Mouse (Mus musculus) neutrophil, adult 5-6 weeks (primary cell): ENCODE measurements around the gene Alyref. TPM values are rescaled to one million over a fixed set of nuclear protein-coding genes. Genes with fewer than 3 reads are reported as not detected.
A peak's percentile ranks its signal among the peaks of the same experiment; 100 is the strongest.
"Not testable (repeated sequence)": the region's sequence is repeated elsewhere in the genome, so short reads cannot be mapped to it uniquely, and the experiment has no call there.

ENCODE experiments used
- ATAC-seq: fragments of 151-379, 151-347 bp; 2 replicates; pipeline ENCODE4 v1.8.0; 2017; ENCODE audit warnings: mild to moderate bottlenecking, moderate TSS enrichment; ENCODE audit not compliant: insufficient number of reproducible peaks, poor library complexity, low FRiP score, severe bottlenecking; ENCODE audit errors: extremely low read depth
- total RNA-seq: library from RNA; stranded (forward); fragments of 200-1000 nt; gene quantifications from 2 replicates; pipeline ENCODE4 v1.2.3, GENCODE M21; 2017

The Alyref gene
- total RNA-seq, 1 experiment from 2014 or later: 52.7 TPM

- no peak for ATAC-seq
Observed at GRCm38 (mm10) chr11:120609250-120609649, 11.1 kb upstream of the Alyref start.

- ATAC-seq: no peak
Observed at GRCm38 (mm10) chr11:120608241-120609034, 10.3 kb upstream of the Alyref start, which contains the start of gene Npb. Gene Npb, plus strand, starts transcription at chr11:120608477.

GRCm38 (mm10) chr11:120606764-120607163 is 8.6 kb upstream of the Alyref start:
- ATAC-seq: no peak

DNA sequence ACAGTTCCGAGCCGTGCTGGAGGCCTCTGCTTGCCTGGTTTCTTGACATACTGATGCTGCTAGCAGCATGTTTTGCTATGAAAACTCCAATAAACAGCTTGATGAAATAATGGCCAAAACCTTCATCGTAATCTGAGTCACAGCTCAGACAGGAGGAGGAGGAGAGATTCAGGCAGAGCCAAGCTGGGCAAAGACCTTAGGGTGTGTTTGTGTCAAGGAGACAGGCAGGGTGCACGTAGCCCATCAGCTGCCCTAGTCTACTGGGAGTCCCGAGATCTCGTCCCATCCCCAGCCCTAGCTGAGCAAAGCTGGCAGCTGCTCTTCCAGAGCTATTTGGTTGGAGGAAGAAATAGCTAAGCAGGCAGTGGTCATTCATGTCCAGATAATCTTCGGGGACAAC is 7.5 kb upstream of the Alyref start:
- no peak for ATAC-seq

GRCm38 (mm10) chr11:120603545-120603944 is 5.4 kb upstream of the Alyref start:
- no peak for ATAC-seq

DNA sequence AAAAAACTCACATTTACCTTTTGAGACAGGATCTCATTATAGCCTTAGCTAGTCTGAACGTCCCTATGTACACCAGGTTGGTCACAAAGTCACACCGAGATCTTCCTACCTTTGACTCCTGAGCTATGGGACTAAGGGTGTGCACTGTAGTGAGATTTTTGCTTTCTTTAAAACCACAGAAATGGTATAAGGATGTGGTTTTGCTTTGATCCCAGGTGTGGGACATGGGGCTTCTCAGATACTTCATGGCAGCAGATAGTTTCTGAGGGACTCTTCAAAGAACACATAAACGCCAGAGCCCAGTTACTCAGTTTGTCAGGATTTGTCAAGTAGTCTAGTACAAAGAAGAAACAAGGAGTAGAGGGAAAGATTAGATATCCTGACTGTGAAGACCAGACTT is 2.6 kb upstream of the Alyref start:
- ATAC-seq: no peak

DNA sequence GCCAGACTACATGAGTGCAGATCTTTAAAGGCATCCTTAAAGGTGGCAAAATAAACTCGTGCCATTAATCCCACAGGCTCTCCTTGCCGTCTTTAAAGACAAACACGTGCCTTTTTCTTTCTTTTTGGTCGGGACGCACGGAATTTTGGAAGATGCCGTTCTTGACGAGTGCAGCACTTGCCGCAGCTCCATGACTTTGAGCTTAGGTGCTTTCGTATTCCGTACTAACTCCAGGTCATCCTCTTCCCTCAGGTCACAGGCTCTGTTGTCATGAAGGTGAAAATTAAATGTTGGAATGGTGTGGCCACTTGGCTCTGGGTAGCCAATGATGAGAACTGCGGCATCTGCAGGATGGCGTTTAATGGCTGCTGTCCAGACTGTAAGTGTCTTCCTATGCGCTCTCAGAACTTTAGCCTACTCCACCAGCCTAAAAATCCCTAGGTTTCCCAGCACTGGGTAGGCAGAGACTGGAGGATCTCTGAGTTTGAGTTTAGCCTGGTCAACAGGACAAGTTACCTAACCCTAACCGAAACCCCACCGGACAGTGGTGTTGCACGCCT is 905 bp upstream of the Alyref start:
- no peak for ATAC-seq

DNA sequence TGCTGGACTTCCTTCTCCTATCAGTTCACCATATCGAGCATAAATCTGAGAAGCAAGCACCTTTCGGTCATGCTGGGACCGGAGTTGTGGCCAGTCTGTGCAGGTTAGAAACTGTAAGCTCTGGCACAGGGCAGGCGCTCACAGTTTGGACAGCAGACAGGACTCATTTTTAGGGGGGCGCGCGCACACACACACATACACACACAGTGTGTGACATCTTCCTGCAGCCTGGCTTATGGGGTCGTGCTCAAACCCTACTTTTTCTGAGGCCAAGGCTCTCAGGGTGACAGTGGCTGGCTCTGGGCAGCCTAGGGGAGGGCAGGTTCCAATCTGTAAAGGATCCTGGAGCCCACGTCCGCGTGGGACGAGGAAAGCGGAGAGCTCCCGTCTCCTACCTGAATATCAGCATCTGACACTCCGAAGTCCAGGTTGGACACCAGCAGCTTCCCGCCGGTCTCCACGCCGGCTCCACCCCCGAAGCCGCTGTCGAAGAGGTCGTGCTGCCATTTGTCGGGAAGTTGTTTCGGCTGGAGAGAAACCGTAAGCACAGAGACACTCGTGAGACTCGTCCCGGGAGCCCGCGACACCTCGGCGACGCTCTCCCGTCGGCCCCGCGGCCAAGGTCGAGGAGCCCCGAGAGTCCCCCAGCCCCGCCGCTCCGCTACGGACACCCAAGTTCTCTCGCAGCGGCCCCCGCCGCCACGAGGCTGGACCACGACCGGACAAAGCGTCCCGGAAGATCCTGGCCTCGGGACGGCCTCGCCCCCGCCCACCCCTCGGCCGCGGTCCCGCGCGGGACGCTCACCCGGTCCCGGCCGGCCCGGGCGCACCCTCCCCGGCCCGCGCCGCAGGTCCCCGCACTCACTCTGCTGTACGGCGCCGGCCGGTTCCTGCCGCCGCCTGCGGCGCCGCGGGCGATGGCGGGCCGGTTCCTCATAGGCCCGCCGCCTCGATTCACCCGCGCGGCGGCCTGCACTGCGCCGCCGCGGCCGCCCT is 627 bp downstream of the Alyref start:
- no peak for ATAC-seq

DNA sequence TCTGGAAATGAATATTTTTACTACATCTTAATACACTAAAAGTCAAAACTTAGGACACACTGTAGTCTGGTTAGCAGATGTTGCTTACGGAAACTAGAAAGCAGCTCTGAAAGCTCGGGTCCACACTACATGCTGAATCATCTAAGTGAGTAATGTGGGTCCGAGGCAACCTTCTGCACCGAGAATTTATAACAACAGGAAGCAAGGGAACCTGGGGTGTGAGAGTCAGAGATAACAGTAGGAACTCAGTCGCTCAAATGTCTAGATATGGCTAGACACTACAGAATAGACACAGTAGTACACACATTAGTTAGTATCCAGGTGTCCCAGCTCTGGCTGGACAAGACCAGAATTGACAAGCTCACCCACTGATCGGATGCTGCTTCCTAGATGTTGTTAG is 9.6 kb downstream of the Alyref start:
- ATAC-seq: no peak

DNA sequence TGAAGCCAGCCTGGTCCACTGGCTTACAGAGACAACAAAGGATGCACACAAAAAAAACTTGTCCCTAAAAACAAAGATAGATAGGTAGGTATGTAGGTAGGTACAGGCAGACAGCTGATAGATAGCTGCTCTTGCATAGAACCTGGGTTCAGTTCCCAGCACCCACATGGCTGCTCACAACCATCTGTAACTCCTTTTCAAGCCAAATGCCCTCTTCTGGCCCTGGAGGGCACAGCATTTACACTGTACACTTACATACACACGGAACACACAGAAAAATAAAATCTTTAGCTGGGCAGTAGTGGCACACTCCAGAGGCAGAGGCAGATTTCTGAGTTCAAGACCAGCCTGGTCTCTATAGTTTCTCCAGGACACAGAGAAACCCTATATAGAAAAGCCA is 14.2 kb downstream of the Alyref start:
- ATAC-seq: no peak

- ATAC-seq: not testable (repeated sequence)
Observed at GRCm38 (mm10) chr11:120582982-120583293, 15.2 kb downstream of the Alyref start.

GRCm38 (mm10) chr11:120582268-120582981 is 15.7 kb downstream of the Alyref start:
- ATAC-seq: peak; percentile 27; the same call in 1 of the 2 replicates

DNA sequence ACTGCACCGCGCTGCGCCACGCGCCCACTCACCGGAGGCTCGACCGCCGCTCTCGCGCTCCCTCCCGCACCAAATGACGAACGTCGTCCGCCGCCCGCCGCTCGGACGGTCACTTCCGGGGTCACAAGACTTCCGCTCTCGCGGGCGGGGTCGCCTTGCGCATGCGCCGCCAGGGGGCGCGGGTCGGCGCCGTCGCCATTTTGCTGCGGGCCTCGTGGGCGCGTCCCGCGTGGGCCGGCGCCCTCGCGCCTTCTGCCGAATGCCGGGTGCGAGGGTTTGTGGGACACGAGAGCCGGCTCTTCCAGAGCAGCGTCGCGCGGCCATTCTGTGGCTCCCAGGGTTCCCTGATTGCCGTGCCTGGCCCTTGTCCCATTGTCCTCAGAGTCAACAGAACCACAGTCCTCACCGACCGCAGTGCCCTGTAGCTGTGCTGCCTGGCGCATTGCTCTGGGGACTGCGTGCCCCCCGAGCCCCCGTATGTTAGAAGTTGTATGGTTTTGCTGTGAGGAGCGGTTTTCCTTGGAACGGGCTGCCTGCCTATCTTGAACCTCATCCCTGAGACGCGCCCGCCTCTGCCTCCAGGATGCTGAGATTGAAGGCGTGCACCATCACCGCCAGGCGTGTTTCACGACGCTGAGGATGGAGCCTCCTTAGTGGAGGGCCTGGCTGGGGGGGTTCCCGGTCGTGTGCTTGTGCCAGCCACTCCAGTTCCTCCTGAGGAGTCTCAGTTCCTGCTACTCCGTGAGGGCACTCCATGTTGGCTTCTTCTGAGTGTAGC is 16.5 kb downstream of the Alyref start, which contains the start of gene Arhgdia:
Gene Arhgdia (minus strand): TSS at position 135 of the 778 bp plus-strand sequence.
- peak; percentile 23; the same call in 1 of the 2 replicates for ATAC-seq

DNA sequence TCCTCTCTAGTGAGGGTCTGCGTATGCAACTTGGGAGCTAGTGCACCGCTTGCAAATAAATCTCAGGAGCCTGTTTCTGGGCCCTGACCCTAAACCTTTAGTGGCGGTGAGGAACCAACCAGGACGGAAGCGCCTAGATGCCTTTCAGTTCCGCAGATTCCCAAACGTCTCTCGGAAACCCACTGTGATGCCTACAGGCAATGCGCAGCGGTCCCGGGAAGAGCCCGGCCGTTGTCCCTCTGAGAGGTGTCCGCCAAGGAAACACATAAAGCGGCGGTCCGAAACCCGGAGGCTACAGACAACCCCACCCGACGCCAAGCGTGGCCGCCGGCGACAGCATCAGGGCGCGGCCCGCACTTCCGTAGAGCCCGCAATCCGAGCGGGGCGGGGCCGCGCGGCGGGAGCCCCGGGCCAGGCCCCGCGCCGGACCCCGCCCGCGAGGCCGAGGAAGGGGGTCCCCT is 17.3 kb downstream of the Alyref start:
- no peak for ATAC-seq

DNA sequence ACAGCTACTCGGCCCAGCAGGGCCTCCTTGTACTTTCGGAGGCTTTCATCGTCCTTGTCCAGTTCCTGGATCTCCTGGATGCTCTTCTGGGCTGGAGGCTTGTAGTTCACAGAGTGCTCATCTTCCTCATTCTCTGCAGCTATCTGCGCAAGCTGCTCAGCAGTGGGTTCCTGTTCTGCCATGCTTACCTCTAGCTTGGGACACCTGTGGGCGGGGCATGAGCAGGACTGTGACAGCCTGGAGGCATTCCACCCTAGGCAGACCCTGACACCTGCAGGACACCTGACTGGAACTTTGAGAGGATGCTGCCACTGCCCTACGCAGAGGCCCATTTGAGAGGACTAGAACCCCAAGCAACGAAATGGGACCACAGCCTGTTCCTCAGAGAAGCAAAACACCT is 18.0 kb downstream of the Alyref start:
- peak; percentile 55 for ATAC-seq

GRCm38 (mm10) chr11:120579316-120580107 is 18.7 kb downstream of the Alyref start:
- peak; percentile 28; the same call in 1 of the 2 replicates for ATAC-seq

GRCm38 (mm10) chr11:120578694-120579243 is 19.4 kb downstream of the Alyref start:
- ATAC-seq: no peak
